Mouse (Mus musculus): ENCODE data around the gene Yap1.

Yap1 gene

GRCm38 (mm10) chr9:7977587-7977986 lies 26.8 kb downstream of the Yap1 start:
- DNase-seq (ENCODE audit: low spot score in 2 of 2): no peak

- no peak for DNase-seq (ENCODE audit: low spot score in 2 of 2)
Observed at GRCm38 (mm10) chr9:7971993-7972392, 32.4 kb downstream of the Yap1 start.

DNA sequence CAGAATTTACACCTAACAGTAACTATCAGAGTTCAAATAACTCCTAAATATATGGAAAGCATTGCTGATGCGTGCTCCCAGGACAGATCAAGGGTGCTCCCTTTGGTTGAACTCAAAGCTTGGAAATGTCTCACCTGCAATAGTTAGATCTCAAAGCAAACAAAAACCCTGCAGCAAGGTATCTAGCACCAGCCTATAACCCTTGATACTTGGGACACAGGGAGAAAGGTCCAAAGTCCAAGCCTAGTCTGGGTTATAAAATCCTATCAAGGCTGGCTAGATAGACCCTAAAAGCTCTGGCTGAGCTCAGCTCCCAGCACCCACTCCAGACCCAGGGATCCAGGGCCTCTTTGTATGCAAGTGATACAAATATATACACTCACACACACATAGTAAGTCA lies 36.4 kb downstream of the Yap1 start:
- DNase-seq (ENCODE audit: low spot score in 2 of 2): no peak

DNA sequence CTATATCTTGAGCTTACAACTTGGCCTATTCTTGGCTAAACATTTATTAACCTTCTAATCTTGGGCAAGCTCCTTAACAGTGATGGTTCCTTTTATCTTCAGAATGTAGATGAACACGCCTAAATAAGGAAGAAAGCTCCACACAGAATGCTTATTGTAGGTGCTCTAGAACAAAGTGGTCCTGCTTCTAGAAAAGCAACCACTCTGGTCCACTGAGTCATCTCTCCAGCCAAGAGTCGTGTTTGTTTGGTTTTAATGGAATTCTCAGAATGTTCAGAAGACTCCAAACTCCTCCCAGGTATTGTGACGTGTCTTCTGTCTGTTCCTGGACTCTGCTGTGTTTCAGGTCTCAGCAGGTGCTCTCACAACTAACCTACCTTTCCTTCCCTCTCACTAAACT lies 38.8 kb downstream of the Yap1 start:
- DNase-seq (ENCODE audit: low spot score in 2 of 2): no peak

DNA sequence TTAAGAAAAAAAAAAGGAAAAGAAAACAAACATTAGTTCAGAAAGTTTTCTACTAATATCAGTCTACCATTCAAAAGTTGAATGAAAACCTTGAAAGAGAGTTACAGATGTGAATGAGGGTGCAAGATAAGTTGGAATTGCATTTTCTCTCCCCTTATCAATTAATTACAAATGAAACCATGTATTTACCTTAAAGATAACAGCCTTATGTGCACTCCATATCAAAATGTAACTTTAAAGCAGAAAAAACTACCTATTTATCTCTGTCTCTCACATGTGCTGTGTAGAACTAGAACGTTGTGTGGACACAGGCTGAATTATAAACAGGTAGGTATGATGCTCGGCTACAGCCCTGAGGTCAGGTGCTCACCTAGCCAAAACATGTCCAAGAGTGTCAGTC lies 40.5 kb downstream of the Yap1 start:
- DNase-seq (ENCODE audit: low spot score in 2 of 2): no peak

- no peak for DNase-seq (ENCODE audit: low spot score in 2 of 2)
Observed at GRCm38 (mm10) chr9:7962915-7963314, 41.5 kb downstream of the Yap1 start.

- no peak for DNase-seq (ENCODE audit: low spot score in 2 of 2)
Observed at GRCm38 (mm10) chr9:7961366-7962160, 42.8 kb downstream of the Yap1 start.

DNA sequence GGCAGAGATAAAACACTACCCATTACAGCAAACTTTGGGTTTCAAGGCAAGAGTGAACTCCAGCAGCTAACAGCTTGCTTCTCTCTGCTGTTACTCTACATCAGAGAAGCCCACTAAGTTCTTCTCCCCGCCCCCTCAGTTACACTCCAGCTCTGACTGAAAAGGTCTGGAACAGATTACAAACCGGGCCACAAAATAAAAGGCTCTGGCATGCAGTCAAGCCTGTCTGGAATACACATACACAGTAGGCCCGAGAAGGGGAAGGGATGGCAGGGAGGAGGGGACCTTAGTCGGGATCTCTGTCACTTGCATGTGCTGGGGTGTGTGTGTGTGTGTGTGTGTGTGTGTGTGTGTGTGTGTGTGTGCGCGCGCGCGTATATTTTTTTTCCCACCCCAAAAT lies 44.0 kb downstream of the Yap1 start:
- peak in 1 of 2 experiments; percentile 39 for DNase-seq (ENCODE audit: low spot score in 2 of 2)

GRCm38 (mm10) chr9:7959301-7959700 lies 45.1 kb downstream of the Yap1 start:
- DNase-seq (ENCODE audit: low spot score in 2 of 2): no peak

DNA sequence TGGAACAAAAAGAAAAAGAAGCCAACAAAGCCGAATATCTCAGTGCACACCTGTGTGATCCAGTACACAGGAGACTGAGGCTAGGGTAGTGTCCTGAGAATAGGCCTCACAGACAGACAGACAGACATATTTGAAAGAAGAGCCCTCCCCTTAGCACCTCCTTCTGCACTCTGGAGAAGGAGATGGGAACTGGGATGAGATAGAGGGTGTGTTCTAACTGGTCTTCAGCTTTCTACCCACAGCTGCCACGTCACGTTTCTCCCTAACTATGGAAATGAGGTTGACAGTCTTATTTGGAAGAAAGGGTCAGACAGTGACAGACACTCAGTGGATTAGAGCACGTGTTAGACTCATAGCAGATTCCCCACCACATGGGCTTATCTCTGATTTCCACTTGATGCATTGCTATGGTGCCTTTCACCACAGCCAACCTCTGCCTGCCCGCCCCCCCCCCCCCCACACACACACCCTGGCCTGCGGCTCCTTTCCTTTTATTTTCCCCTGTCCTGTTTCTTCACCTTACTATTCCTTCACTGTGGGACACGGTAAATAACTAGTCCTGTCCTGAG lies 46.3 kb downstream of the Yap1 start:
- DNase-seq (ENCODE audit: low spot score in 2 of 2): no peak

- DNase-seq (ENCODE audit: low spot score in 2 of 2): no peak
Observed at GRCm38 (mm10) chr9:7957407-7957806, 47.0 kb downstream of the Yap1 start.

GRCm38 (mm10) chr9:7956400-7956799 lies 48.0 kb downstream of the Yap1 start:
- no peak for DNase-seq (ENCODE audit: low spot score in 2 of 2)

GRCm38 (mm10) chr9:7952886-7953285 lies 51.5 kb downstream of the Yap1 start:
- DNase-seq (ENCODE audit: low spot score in 2 of 2): no peak

DNA sequence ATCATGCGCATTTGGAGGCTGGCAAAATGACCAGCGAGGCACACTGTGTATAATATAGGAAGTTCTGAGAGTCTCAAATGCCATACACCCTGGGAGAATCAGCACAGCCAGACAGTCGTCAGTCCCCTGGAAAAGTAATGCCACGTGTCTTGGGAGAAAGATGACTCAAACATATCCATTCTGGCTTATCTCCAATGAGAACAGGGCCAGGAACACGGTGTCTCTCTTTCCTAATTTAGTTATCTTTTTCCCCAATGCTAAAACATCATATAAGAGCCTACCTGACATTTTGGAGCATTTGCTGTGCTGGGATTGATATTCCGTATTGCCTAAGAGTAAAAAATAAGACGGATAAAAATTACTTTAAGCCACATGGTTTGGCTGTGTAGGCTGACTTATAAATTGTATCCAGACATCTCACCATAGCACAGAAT lies 54.2 kb downstream of the Yap1 start:
- peak; percentile 52 to 66 for DNase-seq (ENCODE audit: low spot score in 2 of 2)

GRCm38 (mm10) chr9:7947946-7948345 lies 56.5 kb downstream of the Yap1 start:
- no peak for DNase-seq (ENCODE audit: low spot score in 2 of 2)

- no peak for DNase-seq (ENCODE audit: low spot score in 2 of 2)
Observed at GRCm38 (mm10) chr9:7943796-7944462, 60.5 kb downstream of the Yap1 start.

DNA sequence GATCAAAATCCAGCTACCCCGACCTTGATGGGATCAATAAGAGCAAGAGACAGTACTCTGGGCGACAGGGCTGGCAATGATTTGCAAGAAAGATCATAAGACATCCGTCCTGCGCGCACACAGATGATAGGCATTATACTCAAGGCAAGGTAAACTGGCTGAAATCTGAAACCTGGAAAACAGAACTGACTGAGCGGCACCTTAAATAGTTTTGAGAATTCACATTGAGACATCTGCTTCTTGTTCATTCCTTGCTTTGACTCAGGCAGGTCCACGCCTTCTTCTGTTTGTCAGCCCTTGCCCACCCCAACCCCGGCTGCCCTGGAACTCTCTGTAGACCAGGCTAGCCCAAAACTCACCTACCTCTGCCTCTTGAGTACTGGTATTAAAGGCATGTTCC lies 61.7 kb downstream of the Yap1 start:
- DNase-seq (ENCODE audit: low spot score in 2 of 2): no peak

- DNase-seq (ENCODE audit: low spot score in 2 of 2): no peak
Observed at GRCm38 (mm10) chr9:7940075-7940474, 64.3 kb downstream of the Yap1 start.

DNA sequence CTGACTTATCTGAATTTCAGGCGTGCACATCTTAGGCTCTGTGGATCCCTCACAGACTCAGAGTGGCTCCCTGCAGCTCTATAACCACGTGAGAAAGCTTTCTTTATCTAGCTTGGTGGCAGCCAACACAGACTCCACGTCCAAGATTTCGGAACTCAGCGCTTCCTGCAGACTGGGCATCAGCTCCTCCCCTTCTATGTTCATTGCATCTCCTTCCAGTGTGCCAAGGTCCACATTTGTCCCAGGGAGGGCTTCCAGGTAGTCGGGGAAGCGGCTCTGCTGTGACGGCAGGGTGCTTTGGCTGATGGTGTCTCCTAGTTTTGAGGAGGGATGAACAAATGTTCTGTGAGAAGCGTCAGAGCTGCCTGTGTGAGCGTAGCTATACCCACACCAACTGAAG lies 70.0 kb downstream of the Yap1 start:
- DNase-seq (ENCODE audit: low spot score in 2 of 2): peak in 1 of 2 experiments; percentile 44

DNA sequence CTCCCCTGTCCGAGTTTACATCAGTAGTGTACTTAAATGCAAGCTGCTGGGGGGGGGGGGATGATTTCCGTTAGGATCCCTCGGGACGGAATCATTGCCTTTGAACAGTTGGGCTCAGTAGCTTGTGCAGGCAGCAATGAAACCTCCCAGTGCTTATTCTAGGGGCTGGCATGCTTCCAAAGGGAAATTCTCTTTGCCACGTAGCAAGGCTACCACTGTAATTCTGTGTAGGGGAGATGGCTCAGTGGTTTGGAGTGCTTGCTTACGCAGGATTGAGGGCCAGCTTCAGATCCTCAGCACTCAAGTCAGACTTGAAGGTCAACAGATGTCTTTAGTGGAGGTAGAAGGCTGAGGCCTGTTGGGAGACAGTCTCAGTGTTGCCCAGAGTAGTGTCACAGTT lies 74.8 kb downstream of the Yap1 start:
- DNase-seq (ENCODE audit: low spot score in 2 of 2): no peak

DNA sequence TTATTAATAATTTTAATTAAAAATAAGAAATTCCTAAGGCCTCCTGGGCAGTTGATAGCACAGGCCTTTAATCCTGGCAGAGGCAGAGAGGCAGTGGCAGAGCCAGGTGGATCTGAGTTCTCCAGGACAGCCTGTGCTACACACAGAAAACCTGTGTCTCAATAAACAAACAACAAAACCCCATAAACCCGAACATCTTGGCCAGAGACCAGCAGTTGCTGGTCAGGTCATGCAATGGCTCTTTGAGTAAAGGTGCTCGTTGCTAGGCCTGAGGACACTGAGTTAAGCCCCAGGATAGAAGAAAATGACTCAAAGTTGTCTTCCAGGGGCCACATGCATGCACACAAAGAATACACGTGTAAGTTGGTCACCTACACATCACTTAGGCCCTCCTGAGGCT lies 75.5 kb downstream of the Yap1 start:
- DNase-seq (ENCODE audit: low spot score in 2 of 2): no peak

- DNase-seq (ENCODE audit: low spot score in 2 of 2): no peak
Observed at GRCm38 (mm10) chr9:7928207-7928793, 76.1 kb downstream of the Yap1 start.

GRCm38 (mm10) chr9:7914925-7915324 lies 89.5 kb downstream of the Yap1 start:
- DNase-seq (ENCODE audit: low spot score in 2 of 2): no peak

All from left cerebral cortex, adult 9 months (tissue).